Mouse (Mus musculus) myocyte (in vitro differentiated cells): ENCODE data around the gene Minos1.

Source experiments
- CEBPB ChIP-seq: IDR thresholded peaks from 2 replicates; pipeline ENCODE4 v1.6.1; 2011; ENCODE audit warnings: mild to moderate bottlenecking, moderate library complexity; ENCODE audit not compliant: poor library complexity, insufficient read depth, severe bottlenecking
- E2F4 ChIP-seq: IDR thresholded peaks from one replicate; pipeline ENCODE4 v1.6.1; 2011; ENCODE audit warnings: mild to moderate bottlenecking, control low read depth, moderate library complexity; ENCODE audit not compliant: insufficient read depth
- MAX ChIP-seq: IDR thresholded peaks from one replicate; pipeline ENCODE4 v1.6.1; 2011; ENCODE audit warnings: low read depth, mild to moderate bottlenecking, control low read depth
- POLR2A ChIP-seq: IDR thresholded peaks from one replicate; pipeline ENCODE4 v1.6.1; 2011; ENCODE audit warnings: low read depth, mild to moderate bottlenecking, control low read depth, moderate library complexity; ENCODE audit not compliant: insufficient read length
- USF1 ChIP-seq: IDR thresholded peaks from one replicate; pipeline ENCODE4 v1.6.1; 2011; ENCODE audit warnings: low read depth, mild to moderate bottlenecking, control low read depth, moderate library complexity

GRCm38 (mm10) chr4:139081270-139081931, 49.5 kb downstream of the Minos1 start:
- TF ChIP-seq POLR2A: no peak
- no peak for TF ChIP-seq MAX
- TF ChIP-seq USF1: no peak
- no peak for TF ChIP-seq CEBPB
- TF ChIP-seq E2F4: no peak
